Mouse (Mus musculus) G1E (cell line): Measurements from ENCODE around the gene Slamf8.

Experiments used
- CTCF ChIP-seq: IDR thresholded peaks from 2 replicates; pipeline ENCODE4 v1.5.1; 2012; ENCODE audit warnings: low read depth, low read length, inconsistent platforms, mixed read lengths
- GATA2 ChIP-seq: IDR thresholded peaks from 2 replicates; pipeline ENCODE4 v1.6.1; 2012; ENCODE audit warnings: low read depth, low read length, inconsistent platforms, borderline replicate concordance
- POLR2AphosphoS5 ChIP-seq: IDR thresholded peaks from 2 replicates; pipeline ENCODE4 v1.6.1; 2012; ENCODE audit warnings: low read depth, low read length, inconsistent platforms; ENCODE audit not compliant: insufficient replicate concordance
- TAL1 ChIP-seq: conservative IDR thresholded peaks from 2 replicates; pipeline ENCODE4 v1.6.1; 2012; ENCODE audit warnings: low read depth, low read length, inconsistent platforms, mixed read lengths

DNA sequence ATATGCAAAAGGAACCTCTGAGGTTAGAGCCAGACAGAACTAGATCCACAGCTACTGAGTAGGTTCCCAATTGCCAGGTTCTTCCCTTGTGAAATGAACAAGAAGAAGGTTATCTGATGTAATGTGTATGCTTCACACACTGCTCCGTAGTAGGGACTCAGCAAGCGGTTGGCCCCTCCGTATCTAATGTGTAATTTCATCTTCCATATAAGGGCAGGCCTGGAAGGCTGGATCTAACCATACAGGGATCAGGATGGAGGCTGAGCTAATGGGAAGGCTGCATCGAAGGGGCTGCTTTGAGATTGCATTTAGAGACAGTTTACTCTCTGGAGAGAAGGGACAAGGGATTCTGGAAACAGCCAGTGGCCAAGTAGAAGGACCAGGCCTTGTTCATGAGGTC is 22.6 kb downstream of the Slamf8 start:
- TF ChIP-seq CTCF (no peak), POLR2AphosphoS5 (no peak), TAL1 (no peak), GATA2 (no peak)
